22 mouse cellular contexts compared by ENCODE assay signal in genomic region chr2:126575391-126576176, GRCm38 (mm10). TPM values are rescaled to one million over a fixed set of nuclear protein-coding genes. Genes with fewer than 3 reads are reported as not detected.
DNase-seq lines count a peak whose midpoint lies in the region; ATAC-seq and TF ChIP-seq lines count a peak whose summit lies in the region.
"Had no signal": no experiment of that assay in that cellular context is flagged by ENCODE, and none has a peak within 500 bp of the region (broad histone marks: within the 10 kb centered on the region; RNA-seq: fewer than 3 reads in every experiment).

No protein-coding gene starts in this region.

- no peaks in the 10 kb centered on the region for H3K4me1 ChIP-seq in liver, embryonic 15.5 days (replicated peaks)
- H3K4me1 ChIP-seq in cerebellum, adult 2 months (ENCODE audit: control insufficient read depth, insufficient read depth, low read length): no peaks in the 10 kb centered on the region
- H3K4me1 ChIP-seq: heart, embryonic 10.5 days; hindbrain, embryonic 13.5 days; midbrain, embryonic 12.5 days; neural tube, embryonic 15.5 days had no signal

- TF ChIP-seq POLR2A in cerebellum, adult 2 months (IDR thresholded peaks at IDR 0.05; ENCODE audit: borderline replicate concordance, insufficient read depth, low read length): no peak

- no peaks in the 10 kb centered on the region for H3K27me3 ChIP-seq in liver, embryonic 15.5 days
- H3K27me3 ChIP-seq in cerebellum, adult 2 months (ENCODE audit: control insufficient read depth, insufficient read depth, low read length): no peaks in the 10 kb centered on the region
- H3K27me3 ChIP-seq: hindbrain, embryonic 13.5 days; midbrain, embryonic 12.5 days; neural tube, embryonic 15.5 days had no signal

- H3K4me3 ChIP-seq in liver, embryonic 15.5 days (replicated peaks): no peak overlapping the region
- H3K4me3 ChIP-seq in cerebellum, adult 2 months (replicated peaks; ENCODE audit: insufficient read depth, low read depth, low read length): no peak overlapping the region
- H3K4me3 ChIP-seq: heart, embryonic 10.5 days; hindbrain, embryonic 13.5 days; midbrain, embryonic 12.5 days; neural tube, embryonic 15.5 days had no signal

- H3K4me2 ChIP-seq in liver, embryonic 15.5 days: no peak overlapping the region
- H3K4me2 ChIP-seq: hindbrain, embryonic 13.5 days; lung, embryonic 14.5 days; midbrain, embryonic 12.5 days; neural tube, embryonic 15.5 days had no signal

- DNase-seq in kidney, adult 11 months: peak; percentile 72
- no peak for DNase-seq in kidney, adult 18-20 months
- peak; percentile 11 for DNase-seq in NIH3T3 (ENCODE audit: low read depth)
- peak; percentile 56 to 69 for DNase-seq in kidney, postnatal 36 days
- no peak for DNase-seq in spleen, postnatal 10 days (ENCODE audit: low spot score in 2 of 2)
- no peak for DNase-seq in cerebellum, adult 2 months
- DNase-seq in spleen, postnatal 36 days (ENCODE audit: low spot score in 2 of 2): no peak
- DNase-seq: adrenal gland, postnatal 10 days; cerebellum, adult 11 months; cerebellum, postnatal 36 days; gastrocnemius, postnatal 36 days; heart, postnatal 10 days; left cerebral cortex, postnatal 4 days; lung, embryonic 14.5 days; lung, postnatal 4 days; retina, postnatal 1 day had no signal

- no peak overlapping the region for H3K27ac ChIP-seq in liver, embryonic 15.5 days (replicated peaks)
- no peak overlapping the region for H3K27ac ChIP-seq in cerebellum, adult 2 months (ENCODE audit: insufficient read depth, low read length)
- H3K27ac ChIP-seq: heart, embryonic 10.5 days; hindbrain, embryonic 13.5 days; midbrain, embryonic 12.5 days; neural tube, embryonic 15.5 days had no signal

- no peaks in the 10 kb centered on the region for H3K9me3 ChIP-seq in liver, embryonic 15.5 days (replicated peaks)
- H3K9me3 ChIP-seq: heart, embryonic 10.5 days had no signal

- 53% methylated on average over 11 of the region's 11 CpGs for WGBS in liver, embryonic 15.5 days (ENCODE audit: insufficient replicate concordance)
- 79% methylated on average over 11 of the region's 11 CpGs for WGBS in cerebellum, adult 2 months

- TF ChIP-seq CTCF in cerebellum, adult 2 months (IDR thresholded peaks at IDR 0.05; ENCODE audit: borderline replicate concordance, insufficient read depth, low read depth, low read length): no peak

- ATAC-seq in liver, embryonic 15.5 days (ENCODE audit: insufficient read depth): peak; percentile 56; the same call in 1 of the 2 replicates
- ATAC-seq: forebrain, embryonic 14.5 days had no signal

- H3K36me3 ChIP-seq in liver, embryonic 15.5 days (replicated peaks): peaks cover 21% of the 10 kb centered on the region
- H3K36me3 ChIP-seq: heart, embryonic 10.5 days; midbrain, embryonic 12.5 days had no signal

- H3K9ac ChIP-seq in liver, embryonic 15.5 days: no peak overlapping the region
- H3K9ac ChIP-seq: hindbrain, embryonic 13.5 days; lung, embryonic 14.5 days; midbrain, embryonic 12.5 days; neural tube, embryonic 15.5 days had no signal

RNA-seq across cellular contexts. Expression of gene Slc27a2, which starts 23.4 kb away (rescaled TPM):
- polyA plus RNA-seq in liver, embryonic 15.5 days (2015; fragmentation: Nextera tagmentation; extraction: Ambion mirVana): 108 and 125 TPM in 2 replicates
- polyA plus RNA-seq in cerebellum, adult 2 months (2012; rRNA removed): 6.6 and 9.4 TPM in 2 replicates

RNA-seq across cellular contexts. Expression of gene Hdc, which starts 43.5 kb away (rescaled TPM):
- polyA plus RNA-seq in liver, embryonic 15.5 days (2015; fragmentation: Nextera tagmentation; extraction: Ambion mirVana): 7.3 and 7.8 TPM in 2 replicates
- polyA plus RNA-seq in cerebellum, adult 2 months (2012; rRNA removed): 6.6 and 7.0 TPM in 2 replicates

Comparison
In these comparisons a context has a peak if more than half of its experiments do, and no peak if none do; other contexts are left out.
1. DNase-seq: peak in kidney, adult 11 months (single experiment), NIH3T3 (single experiment) and kidney, postnatal 36 days (2 of 2); none in kidney, adult 18-20 months (single experiment), spleen, postnatal 10 days (0 of 2), cerebellum, adult 2 months (0 of 2) and spleen, postnatal 36 days (0 of 2).
2. RNA of gene Slc27a2, which starts 23.4 kb away (polyA plus RNA-seq): 108 to 125 TPM in liver, embryonic 15.5 days; 6.6 to 9.4 TPM in cerebellum, adult 2 months; every median in the first group is over 10 times any median in the second.